Comparison of ENCODE assay signal across 21 mouse cellular contexts in the genomic region with DNA sequence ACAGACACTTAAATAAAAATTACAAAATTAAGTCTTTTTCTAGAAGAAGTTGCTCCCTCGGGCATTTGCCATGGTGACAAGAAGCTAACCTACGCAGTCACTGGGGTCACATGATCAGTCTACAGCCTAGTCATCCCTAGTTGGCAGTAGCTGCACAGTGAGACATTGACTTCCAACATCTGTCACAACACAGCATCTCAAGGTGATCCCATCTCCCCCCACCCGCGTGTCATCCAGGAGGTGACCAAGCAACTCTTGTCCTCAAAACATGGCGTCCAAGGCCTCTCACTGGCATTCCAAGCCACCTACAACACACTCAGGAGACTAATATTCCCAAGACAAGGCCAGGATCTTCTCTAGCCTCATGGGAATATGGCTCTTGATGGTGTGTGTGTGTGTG. TPM values are rescaled to one million over a fixed set of nuclear protein-coding genes. Genes with fewer than 3 reads are reported as not detected.
DNase-seq lines count a peak whose midpoint lies in the region.
"Had no signal": no experiment of that assay in that cellular context is flagged by ENCODE, and none has a peak within 500 bp of the region (broad histone marks: within the 10 kb centered on the region; RNA-seq: fewer than 3 reads in every experiment).

No protein-coding gene starts in this region.

- peak; percentile 36 for DNase-seq in adrenal gland, adult 8-10 months
- no peak for DNase-seq in adrenal gland, adult 18-20 months (ENCODE audit: low spot score in 2 of 2)
- peak; percentile 65 for DNase-seq in adrenal gland, postnatal 14 days
- DNase-seq in adrenal gland, postnatal 36 days: peak; percentile 6 to 48
- DNase-seq in frontal cortex, postnatal 10 days (ENCODE audit: low spot score in 2 of 2): no peak
- no peak for DNase-seq in midbrain, embryonic 10.5 days (ENCODE audit: low spot score)
- DNase-seq: cerebellum, adult 11 months; cerebellum, adult 18-20 months; cerebellum, adult 8-10 months; cerebellum, adult 9-11 months; cerebellum, postnatal 14 days; cerebellum, postnatal 36 days; embryo, embryonic 11 days; forebrain, postnatal 0 days had no signal

- H3K36me3 ChIP-seq in midbrain, embryonic 10.5 days: no peaks in the 10 kb centered on the region
- H3K36me3 ChIP-seq: embryonic facial prominence, embryonic 13.5 days; embryonic facial prominence, embryonic 15.5 days; forebrain, embryonic 10.5 days; forebrain, embryonic 12.5 days had no signal

- H3K27ac ChIP-seq in midbrain, embryonic 10.5 days (replicated peaks): no peak overlapping the region
- H3K27ac ChIP-seq: embryonic facial prominence, embryonic 13.5 days; embryonic facial prominence, embryonic 15.5 days; forebrain, embryonic 10.5 days; forebrain, embryonic 12.5 days had no signal

- H3K4me1 ChIP-seq in midbrain, embryonic 10.5 days: 0 out of 2 replicates have a peak, but pooled peaks cover 5% of the 10 kb centered on the region
- H3K4me1 ChIP-seq: embryonic facial prominence, embryonic 13.5 days; embryonic facial prominence, embryonic 15.5 days had no signal

- no peak overlapping the region for H3K4me3 ChIP-seq in midbrain, embryonic 10.5 days
- H3K4me3 ChIP-seq: embryonic facial prominence, embryonic 13.5 days; embryonic facial prominence, embryonic 15.5 days; erythroblast, embryonic 14.5 days; forebrain, embryonic 10.5 days; forebrain, embryonic 12.5 days had no signal

- 90% methylated on average over 5 of the region's 5 CpGs for WGBS in midbrain, embryonic 10.5 days

- no peaks in the 10 kb centered on the region for H3K9me3 ChIP-seq in midbrain, embryonic 10.5 days (replicated peaks)
- H3K9me3 ChIP-seq: embryonic facial prominence, embryonic 13.5 days; embryonic facial prominence, embryonic 15.5 days; forebrain, embryonic 10.5 days; forebrain, embryonic 12.5 days had no signal

- no peaks in the 10 kb centered on the region for H3K27me3 ChIP-seq in midbrain, embryonic 10.5 days (ENCODE audit: low read depth, poor library complexity, severe bottlenecking)
- H3K27me3 ChIP-seq: embryonic facial prominence, embryonic 13.5 days; embryonic facial prominence, embryonic 15.5 days; forebrain, embryonic 12.5 days had no signal

RNA-seq across cellular contexts. Expression of gene Atp2b2, which starts 48.2 kb away (rescaled TPM):
- 10 to 100 TPM in 2 of 4 experiments, 1 to 10 TPM in 2; 6.9 to 13.6 (median 10.4) TPM for total RNA-seq in adrenal gland, adult 8-10 months (2022)
- 1 to 10 TPM; 3.4 to 4.9 TPM for total RNA-seq in adrenal gland, adult 18-20 months (2021)
- 4.7 and 5.5 TPM in 2 replicates for total RNA-seq in adrenal gland, postnatal 14 days (2021)
- total RNA-seq in adrenal gland, postnatal 36 days (2021): 1 to 10 TPM; 3.9 to 6.1 TPM
- polyA plus RNA-seq in midbrain, embryonic 10.5 days (2016; fragmentation: Nextera tagmentation; extraction: Ambion mirVana): 1.1 and 2.1 TPM in 2 replicates
- total RNA-seq: common myeloid progenitor, adult 5-6 weeks had no signal
- polyA plus RNA-seq: C2C12; erythroblast, embryonic 14.5 days had no signal

Comparison
In these comparisons a context has a peak if more than half of its experiments do, and no peak if none do; other contexts are left out.
1. DNase-seq: peak in adrenal gland, adult 8-10 months (single experiment), adrenal gland, postnatal 14 days (single experiment) and adrenal gland, postnatal 36 days (2 of 2); none in adrenal gland, adult 18-20 months (0 of 2), frontal cortex, postnatal 10 days (0 of 2) and midbrain, embryonic 10.5 days (single experiment).